Mouse (Mus musculus) CH12.LX (cell line): ENCODE measurements around the gene Dennd2a. TPM values are rescaled to one million over a fixed set of nuclear protein-coding genes. Genes with fewer than 3 reads are reported as not detected.

Experiments used
- DNase-seq: peaks from one replicate; pipeline ENCODE4 v3.0.0-alpha.2; 2013; ENCODE audit errors: extremely low read depth
- H3K27ac ChIP-seq: 2 replicates; pipeline ENCODE4 v1.5.1; 2012; ENCODE audit warnings: low read depth, mild to moderate bottlenecking, control low read depth, moderate library complexity; ENCODE audit not compliant: insufficient read depth
- H3K27me3 ChIP-seq: replicated peaks from 2 replicates; pipeline ENCODE3; 2012; ENCODE audit warnings: inconsistent platforms
- H3K36me3 ChIP-seq, 2 experiments: replicated peaks in 1 of 2; 2 replicates each; pipeline versions ENCODE3 to v1.6.1; 2012; ENCODE audit warnings: inconsistent platforms in 1 of 2, low read length in 1 of 2, mild to moderate bottlenecking in 1 of 2, mixed read lengths in 1 of 2, moderate library complexity in 1 of 2; ENCODE audit not compliant: control insufficient read depth in 1 of 2, insufficient read depth in 1 of 2
- H3K4me1 ChIP-seq, 2 experiments: 2 replicates each; pipeline ENCODE4 v1.6.1; 2012; ENCODE audit warnings: inconsistent platforms in 1 of 2, moderate library complexity in 1 of 2; ENCODE audit not compliant: insufficient read depth in 2 of 2, control insufficient read depth in 1 of 2
- H3K4me2 ChIP-seq: 2 replicates; pipeline ENCODE4 v1.6.1; 2012; ENCODE audit warnings: low read depth, mild to moderate bottlenecking, control low read depth; ENCODE audit not compliant: poor library complexity, insufficient read depth, severe bottlenecking
- H3K4me3 ChIP-seq, 3 experiments: fragments of 150-350 bp in 1 of 3; sonication (generic) in 1 of 3; replicated peaks in 1 of 3; 2 replicates each; pipeline versions ENCODE3 to v1.5.1; 2011 to 2012; ENCODE audit warnings: low read depth in 2 of 3, low read length in 2 of 3, mild to moderate bottlenecking in 2 of 3, moderate library complexity in 2 of 3, control low read depth in 1 of 3, improper control_type of control experiment in 1 of 3, inconsistent platforms in 1 of 3, mixed read lengths in 1 of 3; ENCODE audit not compliant: poor library complexity in 1 of 3
- H3K79me2 ChIP-seq: replicated peaks from 2 replicates; pipeline ENCODE4 v1.6.1; 2012; ENCODE audit warnings: mild to moderate bottlenecking, moderate library complexity; ENCODE audit not compliant: control insufficient read depth, poor library complexity, insufficient read depth, severe bottlenecking; ENCODE audit errors: extremely low read depth
- H3K9ac ChIP-seq: 2 replicates; pipeline ENCODE4 v1.6.1; 2012; ENCODE audit warnings: low read depth, mild to moderate bottlenecking, control low read depth, moderate library complexity; ENCODE audit not compliant: insufficient read depth
- H3K9me3 ChIP-seq: replicated peaks from 2 replicates; pipeline ENCODE3; 2012; ENCODE audit warnings: low read length, inconsistent platforms, mixed read lengths
- BHLHE40 ChIP-seq: IDR thresholded peaks from 2 replicates; pipeline ENCODE4 v1.6.1; 2011; ENCODE audit warnings: mild to moderate bottlenecking, low read depth, low read length, improper control_type of control experiment
- CHD2 ChIP-seq: IDR thresholded peaks from 2 replicates; pipeline ENCODE4 v1.6.1; 2011; ENCODE audit warnings: low read length, improper control_type of control experiment
- E2F4 ChIP-seq: IDR thresholded peaks from 2 replicates; pipeline ENCODE4 v1.6.1; 2011; ENCODE audit warnings: low read depth, low read length, improper control_type of control experiment; ENCODE audit not compliant: insufficient replicate concordance
- EP300 ChIP-seq: IDR thresholded peaks from 2 replicates; pipeline ENCODE4 v1.6.1; 2011; ENCODE audit warnings: low read length, improper control_type of control experiment
- ETS1 ChIP-seq: conservative IDR thresholded peaks from 2 replicates; pipeline ENCODE4 v1.6.1; 2012; ENCODE audit warnings: low read depth, mild to moderate bottlenecking, inconsistent platforms, low read length, improper control_type of control experiment, moderate library complexity
- GABPA ChIP-seq: IDR thresholded peaks from 2 replicates; pipeline ENCODE4 v1.6.1; 2012; ENCODE audit warnings: low read depth, low read length, improper control_type of control experiment, inconsistent platforms; ENCODE audit not compliant: insufficient replicate concordance
- JUND ChIP-seq: conservative IDR thresholded peaks from 2 replicates; pipeline ENCODE4 v1.6.1; 2011; ENCODE audit warnings: low read depth, low read length, improper control_type of control experiment
- KAT2A ChIP-seq: IDR thresholded peaks from 2 replicates; pipeline ENCODE4 v1.6.1; 2012; ENCODE audit warnings: low read length, improper control_type of control experiment, inconsistent platforms; ENCODE audit not compliant: insufficient replicate concordance
- MAFK ChIP-seq: IDR thresholded peaks from 2 replicates; pipeline ENCODE4 v1.6.1; 2011; ENCODE audit warnings: low read length, improper control_type of control experiment; ENCODE audit not compliant: insufficient replicate concordance
- MAZ ChIP-seq: IDR thresholded peaks from 2 replicates; pipeline ENCODE4 v1.6.1; 2012; ENCODE audit warnings: low read depth, mild to moderate bottlenecking, inconsistent platforms, low read length, improper control_type of control experiment, moderate library complexity
- MYC ChIP-seq: IDR thresholded peaks from 2 replicates; pipeline ENCODE4 v1.6.1; 2011; ENCODE audit warnings: low read depth, mild to moderate bottlenecking, improper control_type of control experiment, low read length
- NRF1 ChIP-seq: IDR thresholded peaks from 2 replicates; pipeline ENCODE4 v1.6.1; 2014; ENCODE audit warnings: low read depth, mild to moderate bottlenecking, inconsistent platforms, low read length, improper control_type of control experiment, moderate library complexity
- PAX5 ChIP-seq: IDR thresholded peaks from 2 replicates; pipeline ENCODE4 v1.6.1; 2012; ENCODE audit warnings: low read length, inconsistent platforms, mixed read lengths
- POLR2A ChIP-seq: IDR thresholded peaks from 2 replicates; pipeline ENCODE4 v1.6.1; 2011; ENCODE audit warnings: low read depth, mild to moderate bottlenecking, improper control_type of control experiment, low read length
- RCOR1 ChIP-seq: conservative IDR thresholded peaks from 2 replicates; pipeline ENCODE4 v1.6.1; 2012; ENCODE audit warnings: low read depth, mild to moderate bottlenecking, inconsistent platforms, low read length, improper control_type of control experiment
- SIN3A ChIP-seq: IDR thresholded peaks from 2 replicates; pipeline ENCODE4 v1.6.1; 2012; ENCODE audit warnings: low read length, improper control_type of control experiment, inconsistent platforms
- SMC3 ChIP-seq: IDR thresholded peaks from 2 replicates; pipeline ENCODE4 v1.6.1; 2011; ENCODE audit warnings: low read depth, low read length, improper control_type of control experiment
- TBP ChIP-seq: conservative IDR thresholded peaks from 2 replicates; pipeline ENCODE4 v1.6.1; 2011; ENCODE audit warnings: low read depth, low read length, improper control_type of control experiment
- TCF12 ChIP-seq: IDR thresholded peaks from 2 replicates; pipeline ENCODE4 v1.6.1; 2014; ENCODE audit warnings: low read depth, mild to moderate bottlenecking, inconsistent platforms, low read length, improper control_type of control experiment
- UBTF ChIP-seq: IDR thresholded peaks from 2 replicates; pipeline ENCODE4 v1.6.1; 2012; ENCODE audit warnings: low read depth, mild to moderate bottlenecking, inconsistent platforms, low read length, improper control_type of control experiment, moderate library complexity
- ZMIZ1 ChIP-seq: IDR thresholded peaks from 2 replicates; pipeline ENCODE4 v1.6.1; 2012; ENCODE audit warnings: low read depth, mild to moderate bottlenecking, inconsistent platforms, low read length, improper control_type of control experiment
- dilution Hi-C: fragments of 300-500 bp; cut with MboI; formaldehyde crosslinking; loops from 2 replicates; pipeline ENCODE4 v1.14.3; 2020; ENCODE audit warnings: low sequenced_read_pairs; ENCODE audit not compliant: extremely low pct_unique_long_range_greater_than_20kb, extremely low pct_ligation_motif_present
- in situ Hi-C: fragments of 300-500 bp; cut with MboI; formaldehyde crosslinking; loops from 3 replicates; pipeline ENCODE4 v1.14.3; 2019; ENCODE audit warnings: low sequenced_read_pairs, low pct_ligation_motif_present, low pct_unique_long_range_greater_than_20kb, mixed read lengths
- polyA plus RNA-seq: library from polyadenylated mRNA; unstranded; fragments of >175 nt; gene quantifications from 2 replicates; pipeline ENCODE4 v1.2.1, GENCODE M21; 2012; ENCODE audit warnings: low read depth; ENCODE audit not compliant: insufficient read length
- total RNA-seq, 2 experiments: library from RNA; depleted of rRNA; stranded (reverse); fragments of 300-350 nt in 1 of 2; fragments of >200 nt in 1 of 2; gene quantifications; 2 replicates each; pipeline ENCODE4 v1.2.3; 2012 to 2014

Dennd2a gene
- total and polyA plus RNA-seq, 3 experiments = 3.7 to 10.6 (median 9.1) TPM

DNA sequence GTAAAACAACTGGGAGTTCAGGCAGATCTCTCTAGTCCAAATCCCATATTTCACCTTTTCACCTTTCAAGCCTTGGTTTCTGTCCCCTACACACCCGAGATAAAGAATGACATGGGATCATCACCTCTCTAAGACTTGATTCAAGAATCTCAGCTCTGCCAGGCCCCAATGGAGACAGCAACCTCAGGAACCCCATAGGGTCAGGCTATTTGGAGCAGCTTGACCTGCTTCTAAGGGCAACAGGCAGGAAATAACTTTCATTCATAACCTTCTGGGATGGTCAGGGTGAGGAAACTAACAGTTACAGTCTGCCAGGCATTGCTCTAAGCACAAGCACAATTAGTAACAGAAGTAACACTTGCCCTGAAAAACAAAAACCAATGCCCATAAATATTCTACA is 21.0 kb downstream of the Dennd2a start:
- Histone ChIP-seq H3K4me2 (no peak overlapping the region), H3K9me3 (no peaks in the 10 kb centered on the region), H3K4me3 (no peak overlapping the region), H3K4me1 (peaks cover 9 to 36% of the 10 kb centered on the region in 2 experiments), H3K27me3 (no peaks in the 10 kb centered on the region), H3K36me3 (peaks cover 36 to 75% of the 10 kb centered on the region in 2 experiments), H3K79me2 (0 out of 2 replicates have a peak, but pooled peaks cover 10% of the 10 kb centered on the region), H3K9ac (no peak overlapping the region), H3K27ac (no peak overlapping the region)
- dilution Hi-C loops (no loop called here), in situ Hi-C loops (no loop called here)
- TF ChIP-seq POLR2A (no peak), GABPA (no peak), UBTF (no peak)
- no peak for DNase-seq

- no peak overlapping the region for H3K27ac ChIP-seq
- peaks cover 9 to 29% of the 10 kb centered on the region in 2 experiments for H3K4me1 ChIP-seq
- peaks cover 17% of the 10 kb centered on the region; the same call in 1 of the 2 replicates for H3K79me2 ChIP-seq
- H3K27me3 ChIP-seq = no peaks in the 10 kb centered on the region
- H3K9ac ChIP-seq = no peak overlapping the region
- dilution Hi-C loops (no loop called here), in situ Hi-C loops (no loop called here)
- no peak for DNase-seq
- no peaks in the 10 kb centered on the region for H3K9me3 ChIP-seq
- peaks cover 42 to 85% of the 10 kb centered on the region in 2 experiments for H3K36me3 ChIP-seq
- TF ChIP-seq BHLHE40 = peak; percentile 81
- no peak for TF ChIP-seq TBP
- no peak for TF ChIP-seq MYC
- TF ChIP-seq MAZ = no peak
- no peak for TF ChIP-seq ETS1
- TF ChIP-seq E2F4 = no peak
- no peak for TF ChIP-seq NRF1
- TF ChIP-seq MAFK = peak; percentile 67; the same call in 1 of the 2 replicates
- H3K4me3 ChIP-seq = no peak overlapping the region
- no peak overlapping the region for H3K4me2 ChIP-seq
These were observed 22.7 kb downstream of the Dennd2a start for GRCm38 (mm10) chr6:39534944-39535343.

DNA sequence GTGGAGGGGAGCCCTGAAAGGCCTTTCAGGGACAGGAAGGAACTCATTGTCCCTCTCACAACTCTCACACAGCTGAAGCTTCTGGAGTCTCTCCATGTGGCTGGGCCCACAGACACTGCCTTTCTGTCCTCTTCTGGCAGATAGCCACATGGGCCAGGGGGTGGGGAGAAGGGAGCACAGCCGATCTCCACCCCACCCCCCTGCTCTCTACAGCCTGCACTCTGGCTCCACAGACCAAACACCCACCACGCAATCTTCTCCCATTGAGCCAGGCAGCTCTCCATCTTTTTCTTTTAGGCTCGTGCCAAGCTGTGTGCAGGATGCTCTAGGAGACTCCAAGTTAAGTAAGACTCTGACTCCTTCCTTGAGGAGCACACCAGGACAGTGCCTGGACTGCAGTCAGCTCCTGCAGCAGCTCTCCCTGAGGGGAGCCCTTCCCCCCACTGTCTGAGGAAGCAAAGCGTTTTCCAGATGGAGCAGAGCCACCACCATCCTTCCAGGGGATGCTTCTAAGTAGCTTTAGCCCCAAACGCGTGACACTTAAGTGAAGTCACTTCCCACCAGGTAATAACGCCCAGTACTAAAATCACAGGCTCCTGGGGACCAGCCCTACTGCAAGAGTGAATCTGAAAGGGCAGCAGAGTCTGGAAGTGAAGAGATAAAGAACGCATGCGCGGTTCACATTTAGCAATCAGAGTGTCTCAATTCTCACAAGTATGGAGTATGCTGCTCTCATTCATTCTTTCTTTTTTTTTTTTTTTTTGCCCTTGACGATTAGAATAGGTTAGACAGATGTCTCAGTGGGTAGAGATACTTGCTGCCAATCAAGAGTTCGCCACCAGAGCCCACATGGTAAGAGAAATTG is 28.8 kb downstream of the Dennd2a start:
- Histone ChIP-seq H3K27ac (peak overlapping the region; percentile 23; the same call in 1 of the 2 replicates), H3K4me1 (peaks cover 7 to 18% of the 10 kb centered on the region in 2 experiments), H3K27me3 (no peaks in the 10 kb centered on the region), H3K36me3 (peaks cover 31 to 63% of the 10 kb centered on the region in 2 experiments), H3K79me2 (peaks cover 40% of the 10 kb centered on the region), H3K4me2 (peak overlapping the region; percentile 71), H3K9ac (peak overlapping the region; percentile 72), H3K4me3 (peak overlapping the region; percentile 57 to 66 (median 66)), H3K9me3 (no peaks in the 10 kb centered on the region)
- in situ Hi-C loops (no loop called here), dilution Hi-C loops (no loop called here)
- peak; percentile 34 for DNase-seq
- no peak for TF ChIP-seq EP300
- no peak for TF ChIP-seq GABPA
- no peak for TF ChIP-seq ZMIZ1
- TF ChIP-seq KAT2A = no peak
- TF ChIP-seq SIN3A = no peak
- TF ChIP-seq MYC = 0 out of 2 replicates have a peak, but pooled peaks have one; percentile 48
- TF ChIP-seq MAZ = no peak
- TF ChIP-seq PAX5 = no peak
- no peak for TF ChIP-seq E2F4
- TF ChIP-seq CHD2 = 0 out of 2 replicates have a peak, but pooled peaks have one; percentile 39
- no peak for TF ChIP-seq RCOR1
- no peak for TF ChIP-seq NRF1
- TF ChIP-seq JUND = no peak
- TF ChIP-seq TCF12 = peak; percentile 21; the same call in 1 of the 2 replicates
- TF ChIP-seq SMC3 = no peak
